Mouse (Mus musculus): ENCODE measurements around the gene Frmd4a.

- TF ChIP-seq GATA1 (IDR thresholded peaks at IDR 0.05; ENCODE audit: borderline replicate concordance, low read length) (no peak), FLI1 (IDR thresholded peaks at IDR 0.05; ENCODE audit: low read length) (no peak)
Observed at GRCm38 (mm10) chr2:4157396-4157795, 139.9 kb downstream of the Frmd4a start.
